Mouse (Mus musculus) mouse embryonic stem cell (cell line): ENCODE results near the gene Sds.

Experiments used
- in situ Hi-C, 2 experiments: fragments of 300-500 bp; cut with MboI; formaldehyde crosslinking; loops; 1 replicate in 1 of 2; 3 replicates in 1 of 2; pipeline ENCODE4 v1.14.3; 2019 to 2020; ENCODE audit warnings: low sequenced_read_pairs in 2 of 2, low pct_unique_long_range_greater_than_20kb in 1 of 2, mixed read lengths in 1 of 2; ENCODE audit not compliant: unreplicated experiment in 1 of 2

Gene Sds

DNA sequence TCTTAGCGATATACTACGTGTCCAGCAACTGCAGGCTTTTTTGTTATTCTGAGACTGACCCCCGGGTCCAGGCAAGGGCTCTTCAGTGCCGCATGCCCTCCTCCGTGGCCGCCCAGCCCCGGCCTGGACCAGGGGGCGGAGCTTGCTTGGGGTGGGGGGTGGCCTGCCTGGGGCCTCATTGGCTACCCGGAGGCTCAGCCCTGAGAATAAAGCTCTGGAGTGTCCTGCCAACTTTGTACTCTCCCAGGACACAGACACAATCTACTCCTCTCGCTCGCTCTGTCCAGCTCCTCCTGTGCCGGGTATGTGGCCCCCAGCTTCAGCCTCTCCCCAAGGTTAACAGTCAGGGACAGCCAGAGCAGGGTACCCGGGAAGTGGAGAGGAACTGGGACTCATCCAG lies at the start of gene Sds:
Sds (plus strand) TSS at position 231 of the 400 bp plus-strand sequence.
- in situ Hi-C loops = no loop called here

DNA sequence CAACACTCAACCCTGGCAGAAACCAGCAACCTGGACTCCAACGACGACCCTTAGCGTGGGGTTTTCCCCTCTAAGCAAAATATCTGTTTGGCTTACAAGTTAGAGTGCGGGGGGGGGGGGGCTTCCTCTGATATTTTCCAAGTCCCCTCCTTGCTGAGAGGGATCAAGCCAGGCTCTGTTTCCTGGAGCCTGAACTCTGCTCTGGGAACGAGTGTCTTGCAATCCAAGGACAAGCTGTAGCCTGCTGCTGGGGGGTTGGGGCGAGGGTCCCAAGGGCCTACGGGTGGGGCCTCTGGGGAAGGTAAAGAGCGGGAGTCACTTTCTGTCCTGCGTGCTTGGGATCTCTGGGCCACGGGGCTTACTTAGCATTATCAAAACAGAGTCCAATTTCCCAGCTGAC lies 49.8 kb upstream of the Sds start:
- in situ Hi-C loops = loop anchor here in 1 of 2 experiments (25.0 kb wide), 1 partner anchor 764 kb away; the partner anchor contains the start of gene Tbx3

DNA sequence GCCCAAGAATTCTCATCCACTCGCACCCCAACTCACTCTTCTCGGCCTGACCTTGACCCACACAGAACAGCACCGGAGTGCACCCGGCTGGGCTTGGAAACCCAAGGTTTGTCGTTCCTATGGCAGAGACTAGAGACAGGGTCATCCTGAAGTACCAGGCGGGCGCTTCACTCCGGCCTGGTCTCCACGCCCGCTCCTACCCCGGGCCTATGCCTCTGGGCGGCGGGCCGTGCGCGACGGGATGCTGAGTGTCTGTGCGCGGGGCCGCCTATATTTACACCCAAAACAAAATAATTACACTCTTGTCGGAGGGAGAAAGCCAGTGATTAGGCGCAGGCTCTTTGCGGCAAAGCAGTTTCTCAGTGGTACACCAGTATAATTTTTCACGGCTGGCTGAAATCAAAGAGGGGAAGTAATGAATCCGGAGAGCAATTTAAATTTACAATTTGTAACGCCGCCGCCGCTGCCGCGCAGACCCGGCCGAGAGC lies 48.8 kb upstream of the Sds start:
- in situ Hi-C loops = loop anchor here in 1 of 2 experiments (25.0 kb wide), 1 partner anchor 765 kb away; the partner anchor contains the start of gene Tbx3

DNA sequence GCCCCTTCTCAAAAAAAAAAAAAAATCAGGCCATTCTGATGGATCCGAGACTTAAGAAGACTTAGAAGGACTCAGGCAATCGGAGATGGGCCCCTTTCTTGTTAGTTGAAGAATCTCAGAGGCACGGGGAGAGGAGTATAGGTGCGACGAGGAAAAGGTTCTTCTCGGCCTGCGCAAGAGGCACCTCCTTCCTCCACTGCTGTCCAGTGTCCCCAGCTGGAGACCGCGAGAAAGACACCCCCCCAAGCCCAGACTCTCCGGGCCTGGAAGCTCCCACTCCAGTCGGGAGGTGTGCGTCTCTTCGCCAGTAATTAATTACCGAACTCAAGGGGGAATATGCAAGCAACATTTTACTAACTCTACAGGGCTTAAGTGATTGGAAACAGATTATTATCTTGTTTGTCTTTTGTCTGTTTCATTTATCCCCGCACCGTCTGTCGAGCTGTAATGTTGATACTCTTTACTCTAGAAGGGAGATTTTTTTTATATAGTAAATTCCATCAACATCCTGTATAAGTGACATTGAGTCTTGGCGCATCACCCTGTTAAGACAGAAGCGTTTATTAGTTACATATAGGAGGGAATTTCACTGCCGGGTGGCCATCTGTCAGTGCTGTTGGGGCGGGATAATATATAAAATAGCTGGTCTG lies 48.0 kb upstream of the Sds start:
- in situ Hi-C loops = loop anchor here in 1 of 2 experiments (25.0 kb wide), 1 partner anchor 766 kb away; the partner anchor contains the start of gene Tbx3

DNA sequence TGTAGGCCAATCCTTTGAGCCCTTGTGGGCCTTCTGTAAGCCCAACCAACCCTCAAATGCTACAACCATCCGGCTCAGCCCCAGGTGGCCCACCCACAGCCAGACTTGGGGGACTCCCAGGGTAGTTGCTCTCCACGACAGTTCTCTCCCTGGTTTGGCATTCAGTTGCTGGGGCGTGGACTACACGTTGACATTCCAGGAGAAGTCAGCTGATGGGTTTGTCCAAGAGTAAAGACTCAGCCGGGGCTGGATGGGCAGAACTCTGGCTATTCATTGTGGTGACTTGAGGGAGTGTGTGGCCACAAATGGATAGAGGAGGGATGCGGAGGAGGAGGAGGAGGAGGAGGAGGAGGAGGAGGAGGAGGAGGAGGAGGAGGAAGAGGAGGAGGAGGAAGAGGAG lies 47.3 kb upstream of the Sds start:
- in situ Hi-C loops = loop anchor here in 1 of 2 experiments (25.0 kb wide), 1 partner anchor 767 kb away; the partner anchor contains the start of gene Tbx3

DNA sequence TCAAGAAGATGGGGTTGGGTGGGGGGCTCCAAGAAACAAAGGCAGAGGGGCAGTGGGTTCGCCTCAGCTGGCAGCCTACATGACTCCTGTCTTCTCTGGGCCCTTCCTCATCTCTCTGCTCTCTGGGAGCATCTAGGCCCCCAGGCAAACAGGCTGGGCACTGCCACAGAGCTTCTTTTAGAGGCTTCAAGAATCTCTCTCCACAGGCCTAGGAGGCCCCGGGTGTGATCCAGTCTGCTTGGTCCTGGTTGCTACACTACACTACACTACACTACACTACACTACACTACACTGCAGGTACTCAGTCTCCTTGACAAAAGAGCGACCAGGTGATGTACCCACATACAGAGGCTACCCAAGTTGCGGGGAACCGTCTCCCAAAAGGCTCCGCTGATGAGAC lies 46.6 kb upstream of the Sds start:
- in situ Hi-C loops = loop anchor here in 1 of 2 experiments (5.0 to 25.0 kb wide), 2 partner anchors 592 to 767 kb away; partner anchors contain the start of gene Tbx3

DNA sequence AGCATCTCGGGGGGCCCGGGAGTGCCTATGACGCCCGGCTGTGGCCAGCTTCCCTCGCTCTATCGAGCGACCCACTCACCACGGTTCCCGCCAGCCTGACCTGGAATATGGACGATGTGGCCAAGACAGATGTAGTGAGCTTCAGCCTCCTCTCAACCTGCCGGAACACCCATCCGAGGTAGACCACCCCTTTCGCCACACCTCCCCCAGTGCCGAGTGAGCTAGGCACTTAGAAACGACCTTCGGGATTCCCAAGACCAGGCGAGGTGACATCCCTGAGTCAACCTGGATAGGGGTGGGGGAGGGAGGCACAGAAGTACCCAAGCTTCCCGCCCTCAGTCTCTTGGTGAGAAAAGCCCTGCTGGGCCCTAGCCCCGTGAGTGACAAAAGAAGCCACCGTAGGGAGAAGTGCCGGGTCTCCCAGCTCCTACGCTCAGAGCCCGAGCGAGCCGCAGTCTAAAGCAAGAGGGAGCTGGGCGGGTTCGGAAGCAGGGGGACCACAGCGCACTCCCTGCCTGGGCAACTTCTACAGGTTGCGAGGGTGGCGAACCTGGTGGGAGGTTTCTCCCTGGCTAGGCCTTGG lies 45.2 kb upstream of the Sds start:
- in situ Hi-C loops = loop anchor here in 1 of 2 experiments (5.0 to 25.0 kb wide), 2 partner anchors 594 to 769 kb away; partner anchors contain the start of gene Tbx3

DNA sequence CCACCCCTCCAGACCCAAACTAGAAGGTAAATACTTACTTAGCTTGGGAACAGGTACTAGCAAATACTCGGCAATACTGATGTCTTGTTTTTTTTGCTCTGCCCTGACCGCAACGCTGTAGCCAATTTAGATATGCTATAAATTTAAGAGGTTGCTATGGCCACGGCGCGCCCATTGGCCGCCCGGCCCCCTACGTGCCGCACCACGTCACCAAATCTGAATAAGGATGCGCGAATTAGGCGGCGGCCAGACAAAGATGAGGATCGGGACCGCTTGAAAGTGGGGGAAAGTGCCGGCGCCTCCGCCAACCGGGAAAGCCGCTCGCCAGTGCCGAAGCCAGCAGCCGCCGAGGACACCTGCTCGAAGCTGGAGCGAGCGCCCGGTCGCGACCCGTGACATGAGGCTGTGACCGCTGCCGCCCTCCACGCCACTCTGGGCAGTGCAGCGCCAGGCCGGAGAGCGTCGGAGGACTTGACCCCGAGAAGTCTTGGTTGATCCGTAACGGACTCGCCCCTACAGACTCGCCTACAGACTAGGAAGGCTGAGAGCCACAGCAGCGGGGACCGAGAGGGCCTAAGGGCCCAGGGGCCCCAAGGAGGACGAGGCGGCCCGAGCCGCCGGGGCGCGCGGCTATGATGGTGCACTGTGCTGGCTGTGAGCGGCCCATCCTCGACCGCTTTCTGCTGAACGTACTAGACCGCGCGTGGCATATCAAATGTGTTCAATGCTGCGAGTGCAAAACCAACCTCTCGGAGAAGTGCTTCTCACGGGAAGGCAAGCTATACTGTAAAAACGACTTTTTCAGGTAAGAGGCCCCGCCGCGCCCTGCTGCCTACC lies 44.5 kb upstream of the Sds start, which contains the start of gene Lhx5:
Lhx5 (plus strand) TSS at position 51 of the 837 bp plus-strand sequence.
- in situ Hi-C loops = loop anchor here in 1 of 2 experiments (5.0 to 25.0 kb wide), 2 partner anchors 595 to 770 kb away; partner anchors contain the start of gene Tbx3

DNA sequence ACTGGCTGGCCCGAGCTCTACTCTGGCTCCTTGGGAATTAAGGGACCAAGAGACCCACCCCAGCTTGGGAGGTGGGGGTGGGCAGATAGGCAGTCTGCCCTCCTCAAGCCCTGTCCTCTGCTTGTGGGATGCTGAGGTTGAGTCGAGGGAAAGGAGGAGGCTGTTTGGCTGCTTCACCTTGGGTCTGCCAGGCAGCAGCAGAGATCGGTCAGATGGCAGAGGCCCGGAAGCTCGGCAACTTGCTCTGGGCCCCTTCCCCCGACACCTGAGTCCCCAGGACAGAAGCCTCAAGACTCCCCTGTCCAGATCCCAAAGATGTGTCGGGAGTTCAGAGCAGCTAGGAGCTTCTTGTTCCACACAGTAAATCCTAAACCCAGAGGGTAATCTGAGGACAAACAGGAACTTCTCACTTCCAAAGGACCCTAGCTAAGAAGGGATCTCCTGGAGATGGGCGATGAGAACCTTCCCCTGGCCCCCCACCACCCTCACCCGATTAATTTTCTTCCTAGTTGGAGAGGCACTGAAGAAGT lies 43.8 kb upstream of the Sds start:
- in situ Hi-C loops = loop anchor here in 1 of 2 experiments (5.0 to 25.0 kb wide), 2 partner anchors 595 to 770 kb away; partner anchors contain the start of gene Tbx3

DNA sequence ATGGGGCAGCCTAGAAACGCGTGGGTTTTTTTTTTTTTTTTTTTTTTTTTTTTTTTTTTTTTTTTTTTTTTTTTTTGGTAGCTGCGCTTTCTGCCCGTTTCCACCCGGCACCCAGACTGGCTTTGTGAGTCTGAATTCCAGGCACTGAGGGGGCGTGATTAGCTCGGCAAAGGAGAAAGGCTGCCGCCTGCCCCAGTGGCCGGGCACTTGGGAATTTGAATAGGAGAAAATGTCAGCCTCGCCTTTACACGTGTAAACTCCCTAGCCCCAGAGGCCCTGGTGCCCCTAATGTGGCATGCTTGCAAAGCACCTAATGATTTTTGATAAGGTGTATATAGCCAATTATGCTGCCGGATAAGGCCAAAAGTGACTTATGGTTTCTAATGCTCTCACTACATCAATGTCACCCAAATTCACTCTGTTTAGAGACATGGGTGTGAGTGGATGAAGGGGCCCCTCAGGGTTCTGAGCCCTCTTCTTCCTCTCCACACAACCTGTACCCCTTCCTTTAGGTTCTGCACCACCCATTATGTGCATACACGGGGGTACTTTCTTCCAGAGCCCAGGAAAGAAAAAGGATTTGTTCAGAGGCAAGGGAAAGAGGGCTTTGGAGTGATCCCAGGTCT lies 43.1 kb upstream of the Sds start:
- in situ Hi-C loops = loop anchor here in 1 of 2 experiments (5.0 to 25.0 kb wide), 2 partner anchors 596 to 771 kb away; partner anchors contain the start of gene Tbx3

DNA sequence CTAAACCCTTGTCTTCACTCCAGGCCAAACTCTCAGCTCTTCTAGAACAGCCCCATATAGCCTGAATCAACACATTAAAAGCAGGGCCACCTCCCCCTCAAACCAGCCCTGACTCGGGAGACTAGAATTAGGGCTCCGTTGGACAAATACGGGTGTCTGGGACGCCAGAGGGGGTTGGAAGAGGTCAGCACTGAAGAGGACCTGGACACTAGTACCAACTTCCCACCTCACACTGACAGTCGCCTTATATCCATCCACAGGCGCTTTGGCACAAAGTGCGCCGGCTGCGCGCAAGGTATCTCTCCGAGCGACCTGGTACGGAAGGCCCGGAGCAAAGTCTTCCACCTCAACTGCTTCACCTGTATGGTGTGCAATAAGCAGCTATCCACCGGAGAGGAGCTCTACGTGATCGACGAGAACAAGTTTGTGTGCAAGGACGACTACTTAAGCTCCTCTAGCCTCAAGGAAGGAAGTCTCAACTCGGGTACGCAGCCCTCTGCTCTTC lies 42.0 kb upstream of the Sds start:
- in situ Hi-C loops = loop anchor here in 1 of 2 experiments (5.0 to 25.0 kb wide), 2 partner anchors 597 to 772 kb away; partner anchors contain the start of gene Tbx3

DNA sequence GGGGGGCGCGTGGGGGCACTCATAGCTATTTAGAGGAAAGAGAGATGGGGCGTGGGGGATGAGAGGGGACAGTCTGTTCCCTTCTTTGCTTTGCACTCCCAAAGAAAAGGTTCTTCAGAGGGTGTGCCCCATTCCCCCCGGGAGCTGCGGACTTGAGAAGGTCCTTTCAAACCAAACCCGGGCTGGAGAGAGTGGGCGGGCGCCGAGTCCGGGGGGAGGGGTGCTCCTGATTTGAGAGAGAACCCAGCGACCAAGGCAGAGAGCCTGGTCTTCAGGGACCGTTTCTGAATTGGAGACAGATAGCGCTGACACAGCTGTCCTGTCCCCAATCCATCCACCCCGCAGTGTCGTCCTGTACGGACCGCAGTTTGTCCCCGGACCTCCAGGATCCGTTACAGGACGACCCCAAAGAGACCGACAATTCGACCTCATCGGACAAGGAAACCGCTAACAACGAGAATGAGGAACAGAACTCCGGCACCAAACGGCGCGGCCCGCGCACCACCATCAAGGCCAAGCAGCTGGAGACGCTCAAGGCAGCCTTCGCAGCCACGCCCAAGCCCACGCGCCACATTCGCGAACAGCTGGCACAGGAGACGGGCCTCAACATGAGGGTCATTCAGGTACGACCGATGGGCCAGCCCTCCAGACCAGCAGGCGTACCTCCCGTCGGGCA lies 41.2 kb upstream of the Sds start:
- in situ Hi-C loops = loop anchor here in 1 of 2 experiments (25.0 kb wide), 1 partner anchor 773 kb away; the partner anchor contains the start of gene Tbx3

DNA sequence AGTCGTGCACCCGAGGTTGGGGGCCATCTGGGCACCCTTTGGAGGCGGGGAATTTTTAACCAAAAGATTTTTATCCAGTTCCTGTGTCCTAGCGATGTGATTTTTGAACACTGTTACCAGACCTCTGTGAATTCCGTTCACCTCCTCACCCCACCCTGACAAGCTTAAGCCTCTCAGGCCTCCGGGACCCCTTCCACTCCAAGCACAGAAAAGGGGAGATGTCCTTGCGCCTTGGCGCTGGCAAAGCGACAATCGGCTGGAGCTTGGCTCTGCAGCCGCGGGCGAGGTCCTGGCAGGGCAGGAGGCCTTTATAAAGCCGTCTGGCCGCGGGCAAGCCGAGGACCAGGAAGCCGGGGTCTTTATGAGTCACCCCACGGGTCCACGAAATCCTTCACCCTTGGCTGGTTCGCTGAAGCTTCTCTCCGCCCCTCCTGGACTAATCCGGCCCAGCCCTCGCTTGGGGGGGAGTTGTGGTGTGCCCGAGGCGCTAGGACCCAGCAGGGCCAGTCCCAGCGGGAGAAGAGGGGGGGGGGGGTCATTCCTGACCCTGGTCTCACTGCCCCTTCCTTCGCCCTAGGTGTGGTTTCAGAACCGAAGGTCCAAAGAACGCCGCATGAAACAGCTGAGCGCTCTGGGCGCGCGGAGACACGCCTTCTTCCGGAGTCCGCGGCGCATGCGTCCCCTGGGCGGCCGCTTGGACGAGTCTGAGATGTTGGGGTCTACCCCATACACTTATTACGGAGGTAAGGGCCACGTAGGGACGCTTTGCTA lies 40.4 kb upstream of the Sds start:
- in situ Hi-C loops = loop anchor here in 1 of 2 experiments (25.0 kb wide), 1 partner anchor 774 kb away; the partner anchor contains the start of gene Tbx3

DNA sequence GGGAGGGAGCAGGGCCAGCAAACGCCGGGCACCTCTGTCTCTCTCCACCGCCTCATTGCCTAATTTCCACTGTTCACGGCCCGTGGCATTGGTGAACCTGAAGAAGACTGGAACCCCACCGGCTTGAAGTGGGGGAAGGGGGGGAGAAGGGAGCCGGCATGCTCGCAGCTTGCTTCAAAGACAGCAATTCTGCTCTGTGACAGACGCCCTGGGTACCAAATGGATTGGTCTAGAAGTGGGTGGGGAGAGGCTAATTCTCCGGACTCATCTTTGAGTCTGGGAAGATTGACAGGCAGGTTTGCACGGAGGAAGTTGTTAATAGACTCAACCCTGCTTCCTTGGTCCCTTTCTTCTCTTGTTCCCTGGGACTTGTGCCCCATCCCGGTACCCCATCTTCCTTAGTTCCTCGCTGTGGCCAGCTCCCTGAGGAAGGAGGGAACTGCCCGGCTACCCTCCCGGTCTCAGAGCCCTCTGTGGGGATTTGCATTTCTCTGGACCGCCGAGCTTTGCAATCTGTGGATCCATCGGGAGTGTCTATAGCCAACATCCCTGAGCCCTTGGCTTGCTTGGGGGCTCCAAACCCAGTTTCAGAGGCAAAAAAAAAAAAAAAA lies 39.3 kb upstream of the Sds start:
- in situ Hi-C loops = loop anchor here in 1 of 2 experiments (25.0 kb wide), 1 partner anchor 775 kb away; the partner anchor contains the start of gene Tbx3

DNA sequence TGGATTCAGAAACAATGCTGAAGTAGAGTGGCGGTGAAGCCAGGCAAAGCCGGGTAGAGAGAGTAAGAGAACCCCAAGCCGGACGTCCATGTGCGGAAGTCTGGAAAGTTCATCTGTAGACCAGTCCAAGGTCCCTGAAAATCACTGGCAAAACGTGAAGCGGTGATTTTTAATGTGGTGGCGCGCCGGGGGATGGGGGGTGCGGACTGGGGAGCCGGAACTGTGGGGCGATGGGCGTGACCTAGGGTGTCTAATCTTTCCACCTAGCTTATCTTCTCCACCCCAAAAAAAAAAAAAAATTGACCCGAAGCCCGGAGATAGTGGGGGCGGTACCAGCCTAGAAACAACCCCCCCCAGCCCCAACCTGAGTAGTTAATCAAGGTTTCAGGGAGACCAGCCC lies 38.8 kb upstream of the Sds start:
- in situ Hi-C loops = loop anchor here in 1 of 2 experiments (25.0 kb wide), 1 partner anchor 775 kb away; the partner anchor contains the start of gene Tbx3
